10 mouse cellular contexts compared by ENCODE assay signal in genomic region chr1:171319748-171320147, GRCm38 (mm10). TPM values are rescaled to one million over a fixed set of nuclear protein-coding genes. Genes with fewer than 3 reads are reported as not detected.
A peak's percentile ranks its signal among the peaks of the same experiment; 100 is the strongest.
DNase-seq lines count a peak whose midpoint lies in the region; ATAC-seq and TF ChIP-seq lines count a peak whose summit lies in the region.
"Had no signal": no experiment of that assay in that cellular context is flagged by ENCODE, and none has a peak within 500 bp of the region (broad histone marks: within the 10 kb centered on the region; RNA-seq: fewer than 3 reads in every experiment).

No protein-coding gene starts in this region.

- H3K36me3 ChIP-seq in kidney, adult 2 months (ENCODE audit: control insufficient read depth, insufficient read depth, low read length), result no peaks in the 10 kb centered on the region
- H3K36me3 ChIP-seq in liver, embryonic 16.5 days (ENCODE audit: control insufficient read depth, insufficient read depth), result no peaks in the 10 kb centered on the region
- H3K36me3 ChIP-seq: embryonic facial prominence, embryonic 12.5 days had no signal

- peak overlapping the region; percentile 55 for H3K4me3 ChIP-seq in cerebellum, adult 2 months (replicated peaks; ENCODE audit: insufficient read depth, low read depth, low read length)
- H3K4me3 ChIP-seq in kidney, adult 2 months (ENCODE audit: insufficient read depth, low read depth, low read length), result peak overlapping the region; percentile 29
- H3K4me3 ChIP-seq in liver, embryonic 16.5 days (ENCODE audit: low read depth, low read length), result no peak overlapping the region
- H3K4me3 ChIP-seq: embryonic facial prominence, embryonic 12.5 days had no signal

- no peaks in the 10 kb centered on the region for H3K9me3 ChIP-seq in liver, embryonic 16.5 days (replicated peaks; ENCODE audit: control insufficient read depth, low read length)
- H3K9me3 ChIP-seq: embryonic facial prominence, embryonic 12.5 days had no signal

- DNase-seq in cerebellum, adult 2 months, result peak in 1 of 2 experiments; percentile 48
- no peak for DNase-seq in cerebellum, adult 11 months
- peak; percentile 39 for DNase-seq in kidney, adult 11 months
- no peak for DNase-seq in kidney, adult 18-20 months
- DNase-seq in kidney, adult 2 months, result peak; percentile 69
- DNase-seq in layer of hippocampus, adult 9-10 months (ENCODE audit: low spot score), result no peak
- DNase-seq in layer of hippocampus, adult 9-11 months, result no peak

- H3K27ac ChIP-seq in cerebellum, adult 2 months (ENCODE audit: insufficient read depth, low read length), result no peak overlapping the region
- no peak overlapping the region for H3K27ac ChIP-seq in kidney, adult 2 months (ENCODE audit: insufficient read depth, low read depth, low read length)
- no peak overlapping the region for H3K27ac ChIP-seq in liver, embryonic 16.5 days (ENCODE audit: low read length)
- H3K27ac ChIP-seq: embryonic facial prominence, embryonic 12.5 days; macrophage had no signal

- no peak overlapping the region for H3K9ac ChIP-seq in liver, embryonic 16.5 days (ENCODE audit: low read depth, low read length)
- H3K9ac ChIP-seq: embryonic facial prominence, embryonic 12.5 days had no signal

- H3K27me3 ChIP-seq in cerebellum, adult 2 months (ENCODE audit: control insufficient read depth, insufficient read depth, low read length), result no peaks in the 10 kb centered on the region
- H3K27me3 ChIP-seq in kidney, adult 2 months (replicated peaks; ENCODE audit: control insufficient read depth, insufficient read depth, low read length), result no peaks in the 10 kb centered on the region
- no peaks in the 10 kb centered on the region for H3K27me3 ChIP-seq in liver, embryonic 16.5 days (ENCODE audit: control insufficient read depth, insufficient read depth, low read depth, low read length)
- H3K27me3 ChIP-seq: embryonic facial prominence, embryonic 12.5 days had no signal

- TF ChIP-seq CTCF in cerebellum, adult 2 months (IDR thresholded peaks at IDR 0.05; ENCODE audit: borderline replicate concordance, insufficient read depth, low read depth, low read length), result no peak
- no peak for TF ChIP-seq CTCF in kidney, adult 2 months (conservative IDR thresholded peaks at IDR 0.05; ENCODE audit: insufficient read depth, insufficient read length, low read depth, low read length)

- TF ChIP-seq POLR2A in cerebellum, adult 2 months (IDR thresholded peaks at IDR 0.05; ENCODE audit: borderline replicate concordance, insufficient read depth, low read length), result peak; percentile 22; the same call in 1 of the 2 replicates
- no peak for TF ChIP-seq POLR2A in kidney, adult 2 months (IDR thresholded peaks at IDR 0.05; ENCODE audit: low read depth, low read length)

- WGBS in cerebellum, adult 2 months, result 18% methylated on average over 7 of the region's 7 CpGs
- WGBS in kidney, adult 2 months, result 12% methylated on average over 7 of the region's 7 CpGs
- WGBS in liver, embryonic 16.5 days (ENCODE audit: insufficient replicate concordance), result 30% methylated on average over 7 of the region's 7 CpGs

- H3K4me2 ChIP-seq in liver, embryonic 16.5 days (ENCODE audit: low read depth, low read length), result peak overlapping the region; percentile 13; the same call in 1 of the 2 replicates
- H3K4me2 ChIP-seq: embryonic facial prominence, embryonic 12.5 days had no signal

- H3K4me1 ChIP-seq in cerebellum, adult 2 months (ENCODE audit: control insufficient read depth, insufficient read depth, low read length), result peaks cover 3% of the 10 kb centered on the region; the same call in 1 of the 2 replicates
- peaks cover 2% of the 10 kb centered on the region; the same call in 1 of the 2 replicates for H3K4me1 ChIP-seq in kidney, adult 2 months (ENCODE audit: control insufficient read depth, insufficient read depth, low read length)
- peaks cover 4% of the 10 kb centered on the region; the same call in 1 of the 2 replicates for H3K4me1 ChIP-seq in liver, embryonic 16.5 days (ENCODE audit: control insufficient read depth, low read depth, low read length)
- H3K4me1 ChIP-seq: embryonic facial prominence, embryonic 12.5 days had no signal

- no peak for ATAC-seq in liver, embryonic 16.5 days (ENCODE audit: low read depth)

RNA-seq across cellular contexts. Expression of gene Dedd, which starts 9.2 kb away (rescaled TPM):
- polyA plus RNA-seq in cerebellum, adult 2 months (2012; rRNA removed), result 54.4 and 56.4 TPM in 2 replicates
- polyA plus RNA-seq in kidney, adult 2 months (2012; rRNA removed), result 46.7 and 48.6 TPM in 2 replicates
- 17.5 and 19.7 TPM in 2 replicates for polyA plus RNA-seq in liver, embryonic 16.5 days (2015; fragmentation: Nextera tagmentation; extraction: Ambion mirVana)

RNA-seq across cellular contexts. Expression of gene Ufc1, which starts 24.9 kb away (rescaled TPM):
- 96.4 and 109 TPM in 2 replicates for polyA plus RNA-seq in cerebellum, adult 2 months (2012; rRNA removed)
- 43.1 and 59.5 TPM in 2 replicates for polyA plus RNA-seq in kidney, adult 2 months (2012; rRNA removed)
- 40.3 and 45.2 TPM in 2 replicates for polyA plus RNA-seq in liver, embryonic 16.5 days (2015; fragmentation: Nextera tagmentation; extraction: Ambion mirVana)

RNA-seq across cellular contexts. Expression of gene Nit1, which starts 25.7 kb away (rescaled TPM):
- polyA plus RNA-seq in cerebellum, adult 2 months (2012; rRNA removed), result 68.2 TPM in 2 replicates
- 207 and 209 TPM in 2 replicates for polyA plus RNA-seq in kidney, adult 2 months (2012; rRNA removed)
- 38.8 and 39.0 TPM in 2 replicates for polyA plus RNA-seq in liver, embryonic 16.5 days (2015; fragmentation: Nextera tagmentation; extraction: Ambion mirVana)

RNA-seq across cellular contexts. Expression of gene Pfdn2, which starts 25.7 kb away (rescaled TPM):
- polyA plus RNA-seq in cerebellum, adult 2 months (2012; rRNA removed), result 129 and 135 TPM in 2 replicates
- polyA plus RNA-seq in kidney, adult 2 months (2012; rRNA removed), result 17.1 and 37.0 TPM in 2 replicates
- 30.9 and 37.8 TPM in 2 replicates for polyA plus RNA-seq in liver, embryonic 16.5 days (2015; fragmentation: Nextera tagmentation; extraction: Ambion mirVana)

RNA-seq across cellular contexts. Expression of gene Usp21, which starts 32.0 kb away (rescaled TPM):
- polyA plus RNA-seq in cerebellum, adult 2 months (2012; rRNA removed), result 76.6 and 77.5 TPM in 2 replicates
- polyA plus RNA-seq in kidney, adult 2 months (2012; rRNA removed), result 47.8 and 53.4 TPM in 2 replicates
- 23.1 and 25.3 TPM in 2 replicates for polyA plus RNA-seq in liver, embryonic 16.5 days (2015; fragmentation: Nextera tagmentation; extraction: Ambion mirVana)

Comparison
In these comparisons a context has a peak if more than half of its experiments do, and no peak if none do; other contexts are left out.
1. DNase-seq: peak in kidney, adult 11 months (single experiment) and kidney, adult 2 months (single experiment); none in cerebellum, adult 11 months (single experiment), kidney, adult 18-20 months (single experiment), layer of hippocampus, adult 9-10 months (single experiment) and layer of hippocampus, adult 9-11 months (single experiment).